ENCODE assay signal across 8 mouse cellular contexts in the genomic region with DNA sequence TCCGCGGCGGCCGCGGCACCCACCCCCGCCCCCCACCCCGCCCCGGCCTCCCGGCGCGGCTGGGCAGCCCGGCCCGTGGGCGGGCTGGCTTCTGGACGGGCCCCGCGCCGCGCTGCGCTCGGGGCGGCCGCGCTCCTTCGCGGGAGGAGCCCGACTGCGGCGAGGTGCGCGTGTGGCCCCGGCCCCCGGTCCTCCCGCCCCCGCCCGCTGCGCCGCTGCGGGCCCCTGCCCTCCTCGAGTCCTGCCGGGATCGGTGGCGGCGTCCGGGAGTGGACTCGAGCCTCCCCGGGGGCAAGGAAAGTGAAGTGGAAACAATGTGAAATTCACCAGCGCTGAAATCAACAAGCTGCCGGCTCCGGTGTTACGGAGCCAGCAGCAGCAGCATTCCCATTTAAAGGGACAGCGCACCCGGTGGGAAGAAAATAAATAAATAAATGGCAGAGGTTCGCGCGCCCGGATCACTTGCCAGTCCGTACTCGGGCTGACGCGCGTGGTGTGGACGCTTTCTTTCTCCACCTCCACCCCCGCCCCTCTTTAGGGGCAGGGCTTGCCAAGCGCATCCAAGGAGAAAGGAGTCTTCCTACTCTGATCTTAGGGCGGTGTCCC. TPM values are rescaled to one million over a fixed set of nuclear protein-coding genes. Genes with fewer than 3 reads are reported as not detected.
A peak's percentile ranks its signal among the peaks of the same experiment; 100 is the strongest.
DNase-seq lines count a peak whose midpoint lies in the region; ATAC-seq lines count a peak whose summit lies in the region.

No protein-coding gene starts in this region.

- no peaks in the 10 kb centered on the region for H3K36me3 ChIP-seq in intestine, embryonic 14.5 days (ENCODE audit: control insufficient read depth, insufficient read depth, low read length)
- no peaks in the 10 kb centered on the region for H3K36me3 ChIP-seq in macrophage (ENCODE audit: inconsistent target)

- H3K9me3 ChIP-seq in intestine, embryonic 14.5 days (ENCODE audit: control insufficient read depth, low read length), result no peaks in the 10 kb centered on the region

- intact Hi-C loops in gastrocnemius, postnatal 14 days (cut with DNase I; ENCODE audit: low total_unique reads), result loop anchor here (10.0 kb wide), 2 partner anchors 55 to 85 kb away; no protein-coding TSS in a partner anchor
- intact Hi-C loops in left cerebral cortex, postnatal 10 days (cut with DNase I), result loop anchor here (5.0 to 10.0 kb wide), 3 partner anchors 87 to 635 kb away; no protein-coding TSS in a partner anchor

- H3K27ac ChIP-seq in intestine, embryonic 14.5 days (ENCODE audit: low read depth), result peak overlapping the region; percentile 89
- H3K27ac ChIP-seq in macrophage, result no peak overlapping the region

- no peaks in the 10 kb centered on the region for H3K27me3 ChIP-seq in intestine, embryonic 14.5 days (replicated peaks; ENCODE audit: control insufficient read depth, insufficient read depth, low read length)

- H3K79me2 ChIP-seq in macrophage (ENCODE audit: inconsistent target), result no peaks in the 10 kb centered on the region

- peak overlapping the region; percentile 59 for H3K4me2 ChIP-seq in intestine, embryonic 14.5 days (ENCODE audit: low read length)

- H3K4me1 ChIP-seq in intestine, embryonic 14.5 days (replicated peaks; ENCODE audit: control insufficient read depth, insufficient read depth, low read length), result peaks cover 16% of the 10 kb centered on the region

- peak; percentile 84 for ATAC-seq in intestine, embryonic 14.5 days (replicated peaks; ENCODE audit: low FRiP score, low TSS enrichment, low read depth)
- ATAC-seq in CD4-positive, CD25-positive, alpha-beta regulatory T cell, adult 4 months, result no peak

- WGBS in intestine, embryonic 14.5 days, result 1% methylated on average over 66 of the region's 66 CpGs
- WGBS in macrophage (ENCODE audit: missing documents), result 2% methylated on average over 46 of the region's 66 CpGs

- peak; percentile 68 for DNase-seq in adrenal gland, postnatal 14 days
- peak; percentile 74 for DNase-seq in embryo, embryonic 10.5 days (ENCODE audit: low spot score)
- DNase-seq in gastrocnemius, postnatal 14 days, result peak; percentile 45
- DNase-seq in intestine, embryonic 14.5 days (ENCODE audit: low spot score), result peak; percentile 87
- peak; percentile 53 to 68 for DNase-seq in left cerebral cortex, postnatal 10 days (ENCODE audit: extremely low spot score in 1 of 2, low spot score in 2 of 2)
- peak; percentile 30 for DNase-seq in skeletal muscle tissue, adult 2 months (ENCODE audit: low read depth, low spot score)

- H3K9ac ChIP-seq in intestine, embryonic 14.5 days (ENCODE audit: low read length), result peak overlapping the region; percentile 90

- H3K4me3 ChIP-seq in intestine, embryonic 14.5 days (ENCODE audit: low read depth, low read length), result peak overlapping the region; percentile 95
- peak overlapping the region; percentile 6; the same call in 1 of the 2 replicates for H3K4me3 ChIP-seq in macrophage (ENCODE audit: inconsistent target)

RNA-seq across cellular contexts. Expression of a gene that starts 0.3 kb away (rescaled TPM):
- 11.5 and 11.8 TPM in 2 replicates for total RNA-seq in adrenal gland, postnatal 14 days (2021)
- total RNA-seq in gastrocnemius, postnatal 14 days (2021), result 1 to 10 TPM; 6.2 to 7.1 TPM
- polyA plus RNA-seq in intestine, embryonic 14.5 days (2014; fragmentation: Nextera tagmentation; extraction: Ambion mirVana), result 9.0 and 9.8 TPM in 2 replicates
- total RNA-seq in left cerebral cortex, postnatal 10 days (2021), result 10 to 100 TPM; 45.4 to 46.3 TPM
- 1 to 10 TPM in 3 of 26 experiments, under 1 TPM in 7, not detected in 16; 0.24 to 1.7 (median 0.40) TPM for total RNA-seq in macrophage (2018; cell fraction: chromatin; rRNA removed)
- 1 to 10 TPM in 1 of 26 experiments, under 1 TPM in 25; 0.18 to 1.0 (median 0.40) TPM for total RNA-seq in macrophage (2018; cell fraction: cytosol; rRNA removed)
- 1 to 10 TPM in 1 of 26 experiments, under 1 TPM in 19, not detected in 6; 0.14 to 1.2 (median 0.38) TPM for total RNA-seq in macrophage (2018; cell fraction: nucleus; rRNA removed)
- 0.14 to 0.52 TPM (median 0.30 TPM) in 3 replicates for polyA plus RNA-seq in macrophage (2018)
- polyA plus RNA-seq in CD4-positive, CD25-positive, alpha-beta regulatory T cell, adult 4 months (2017; shearing (Covaris generic)), result not detected

Comparison
In these comparisons a context has a peak if more than half of its experiments do, and no peak if none do; other contexts are left out.
1. DNase-seq: peak in every context shown above with its lines; median percentile 87 in intestine, embryonic 14.5 days; 74 in embryo, embryonic 10.5 days; 68 in adrenal gland, postnatal 14 days; 60 in left cerebral cortex, postnatal 10 days; 45 in gastrocnemius, postnatal 14 days; 30 in skeletal muscle tissue, adult 2 months.